Mouse (Mus musculus) heart, postnatal 0 days (tissue): ENCODE data around the gene Lypla2. TPM values are rescaled to one million over a fixed set of nuclear protein-coding genes. Genes with fewer than 3 reads are reported as not detected.

Experiments used
- ATAC-seq: fragments of 200-750 bp; cut with Nextera tagmentation; 2 replicates; pipeline ENCODE4 v1.8.0; 2017; ENCODE audit warnings: low read depth, moderate number of reproducible peaks, moderate library complexity; ENCODE audit not compliant: insufficient read depth
- DNase-seq: peaks from one replicate; pipeline ENCODE4 v3.0.0-alpha.2; 2016; ENCODE audit warnings: low spot score
- H3K27ac ChIP-seq: fragments of 300-500 bp; sonication (generic); 2 replicates; pipeline ENCODE4 v1.5.1; 2014; ENCODE audit warnings: low read depth, mild to moderate bottlenecking
- H3K27me3 ChIP-seq: fragments of 300-500 bp; sonication (generic); 2 replicates; pipeline ENCODE4 v1.6.1; 2014; ENCODE audit warnings: low read length, mixed read lengths; ENCODE audit not compliant: control insufficient read depth, insufficient read depth
- H3K36me3 ChIP-seq: fragments of 300-500 bp; sonication (generic); replicated peaks from 2 replicates; pipeline ENCODE4 v1.6.1; 2014; ENCODE audit warnings: low read length, mixed read lengths; ENCODE audit not compliant: control insufficient read depth, insufficient read depth
- H3K4me1 ChIP-seq: fragments of 300-500 bp; sonication (generic); 2 replicates; pipeline ENCODE4 v1.6.1; 2014; ENCODE audit warnings: antibody characterized with exemption; ENCODE audit not compliant: control insufficient read depth, insufficient read depth
- H3K4me2 ChIP-seq: fragments of 300-500 bp; sonication (generic); 2 replicates; pipeline ENCODE4 v1.6.1; 2014; ENCODE audit warnings: low read depth, mild to moderate bottlenecking, low read length, moderate library complexity
- H3K4me3 ChIP-seq: fragments of 300-500 bp; sonication (generic); 2 replicates; pipeline ENCODE4 v1.5.1; 2014; ENCODE audit warnings: low read depth, low read length
- H3K9ac ChIP-seq: fragments of 300-500 bp; sonication (generic); replicated peaks from 2 replicates; pipeline ENCODE4 v1.6.1; 2014; ENCODE audit warnings: low read depth, low read length, mixed read lengths
- H3K9me3 ChIP-seq: fragments of 300-500 bp; sonication (generic); replicated peaks from 2 replicates; pipeline ENCODE4 v1.6.1; 2016; ENCODE audit warnings: low read length; ENCODE audit not compliant: control insufficient read depth
- CTCF ChIP-seq: IDR thresholded peaks from 2 replicates; pipeline ENCODE4 v1.5.1; 2016; ENCODE audit warnings: antibody characterized with exemption, control low read depth, low read depth
- EP300 ChIP-seq: IDR thresholded peaks from 2 replicates; pipeline ENCODE4 v1.6.1; 2016; ENCODE audit warnings: antibody characterized with exemption, low read depth
- WGBS: fragments of 180-500 bp; shearing (Covaris S2); extraction: QIAGEN DNeasy Blood & Tissue Kit; methylation state at CpG from one replicate; pipeline ENCODE4 v1.1.7; 2014; 5-methylcytosine and 5-hydroxymethylcytosine counted together
- polyA plus RNA-seq: library from polyadenylated mRNA; unstranded; fragments of >200 nt; fragmentation: Nextera tagmentation; extraction: Ambion mirVana; gene quantifications from 2 replicates; pipeline ENCODE4 v1.2.1, GENCODE M21; 2015
- total RNA-seq: library from RNA; depleted of rRNA; stranded (reverse); fragments of >200 nt; gene quantifications from 2 replicates; pipeline ENCODE4 v1.2.3, GENCODE M21; 2014; ENCODE audit warnings: low replicate concordance; rRNA removed

Lypla2 gene
- total and polyA plus RNA-seq, 2 experiments from 2014 or later = 58.4 to 66.8 TPM

- no peak overlapping the region for H3K4me2 ChIP-seq
- H3K9me3 ChIP-seq = no peaks in the 10 kb centered on the region
- ATAC-seq (no peak), DNase-seq (no peak)
- no peak overlapping the region for H3K9ac ChIP-seq
- no peaks in the 10 kb centered on the region for H3K4me1 ChIP-seq
- H3K36me3 ChIP-seq = no peaks in the 10 kb centered on the region; the same call in 1 of the 2 replicates
- no peak for TF ChIP-seq CTCF
- TF ChIP-seq EP300 = no peak
- no peaks in the 10 kb centered on the region for H3K27me3 ChIP-seq
- WGBS = 69% methylated on average over 13 of the region's 13 CpGs
- peak overlapping the region; percentile 26; the same call in 1 of the 2 replicates for H3K27ac ChIP-seq
- H3K4me3 ChIP-seq = no peak overlapping the region
Measured at GRCm38 (mm10) chr4:135918635-135919279, 53.7 kb downstream of the Lypla2 start.

Other genes with a start within 250 kb of the Lypla2 start
- gene Il22ra1, start 244.5 kb downstream of the Lypla2 start, total RNA-seq = not detected in 2 replicates
- gene Il22ra1, start 244.5 kb downstream of the Lypla2 start, polyA plus RNA-seq = not detected in 2 replicates
- gene Myom3, start 212.9 kb downstream of the Lypla2 start, total RNA-seq = 0.12 and 0.27 TPM in 2 replicates
- gene Myom3, start 212.9 kb downstream of the Lypla2 start, polyA plus RNA-seq = 0.80 and 0.82 TPM in 2 replicates
- gene Srsf10, start 116.9 kb downstream of the Lypla2 start, total RNA-seq = 51.8 and 63.6 TPM in 2 replicates
- 97.0 and 102 TPM in 2 replicates for gene Srsf10, start 116.9 kb downstream of the Lypla2 start, polyA plus RNA-seq
- gene Pnrc2, start 98.8 kb downstream of the Lypla2 start, total RNA-seq = 78.7 and 80.8 TPM in 2 replicates
- 107 and 111 TPM in 2 replicates for gene Pnrc2, start 98.8 kb downstream of the Lypla2 start, polyA plus RNA-seq
- 0.15 and 0.27 TPM in 2 replicates for gene Cnr2, start 77.2 kb downstream of the Lypla2 start, total RNA-seq
- gene Cnr2, start 77.2 kb downstream of the Lypla2 start, polyA plus RNA-seq = 0.36 and 0.44 TPM in 2 replicates
- 24.3 and 30.3 TPM in 2 replicates for gene Fuca1, start 51.9 kb downstream of the Lypla2 start, total RNA-seq
- 48.4 and 50.4 TPM in 2 replicates for gene Fuca1, start 51.9 kb downstream of the Lypla2 start, polyA plus RNA-seq
- 44.3 and 48.8 TPM in 2 replicates for gene Hmgcl, start 26.2 kb downstream of the Lypla2 start, total RNA-seq
- gene Hmgcl, start 26.2 kb downstream of the Lypla2 start, polyA plus RNA-seq = 97.5 and 101 TPM in 2 replicates
- 6.7 and 18.2 TPM in 2 replicates for gene Gale, start 8.9 kb downstream of the Lypla2 start, total RNA-seq
- gene Gale, start 8.9 kb downstream of the Lypla2 start, polyA plus RNA-seq = 10.4 and 11.8 TPM in 2 replicates
- gene Pithd1, start 14.6 kb upstream of the Lypla2 start, total RNA-seq = 24.4 and 35.7 TPM in 2 replicates
- 29.5 and 30.7 TPM in 2 replicates for gene Pithd1, start 14.6 kb upstream of the Lypla2 start, polyA plus RNA-seq
- 24.8 and 28.2 TPM in 2 replicates for gene Eloa, start 49.1 kb upstream of the Lypla2 start, total RNA-seq
- gene Eloa, start 49.1 kb upstream of the Lypla2 start, polyA plus RNA-seq = 20.5 and 21.0 TPM in 2 replicates
- 881 and 949 TPM in 2 replicates for gene Rpl11, start 80.8 kb upstream of the Lypla2 start, total RNA-seq
- 229 and 242 TPM in 2 replicates for gene Rpl11, start 80.8 kb upstream of the Lypla2 start, polyA plus RNA-seq
- gene Id3, start 170.9 kb upstream of the Lypla2 start, total RNA-seq = 238 and 259 TPM in 2 replicates
- gene Id3, start 170.9 kb upstream of the Lypla2 start, polyA plus RNA-seq = 169 and 188 TPM in 2 replicates
- gene E2f2, start 199.8 kb upstream of the Lypla2 start, total RNA-seq = 6.4 and 6.9 TPM in 2 replicates
- gene E2f2, start 199.8 kb upstream of the Lypla2 start, polyA plus RNA-seq = 2.4 and 2.6 TPM in 2 replicates
- 2.9 and 3.2 TPM in 2 replicates for gene Asap3, start 233.7 kb upstream of the Lypla2 start, total RNA-seq
- gene Asap3, start 233.7 kb upstream of the Lypla2 start, polyA plus RNA-seq = 1.7 and 2.0 TPM in 2 replicates